Mouse (Mus musculus) midbrain, embryonic 13.5 days (tissue): ENCODE data around the gene Ctsw. TPM values are rescaled to one million over a fixed set of nuclear protein-coding genes. Genes with fewer than 3 reads are reported as not detected.

Source experiments
- polyA plus RNA-seq: library from polyadenylated mRNA; unstranded; fragments of >200 nt; fragmentation: Nextera tagmentation; extraction: Ambion mirVana; gene quantifications from 2 replicates; pipeline ENCODE4 v1.2.1, GENCODE M21; 2015

The Ctsw gene
- polyA plus RNA-seq, 1 experiment from 2014 or later, result 5.7 TPM

Other genes starting within 250 kb of the Ctsw start
- gene Pacs1, start 195.4 kb downstream of the Ctsw start, polyA plus RNA-seq, result 31.5 and 32.0 TPM in 2 replicates
- 399 and 419 TPM in 2 replicates for gene Sf3b2, start 173.1 kb downstream of the Ctsw start, polyA plus RNA-seq
- gene Gal3st3, start 170.2 kb downstream of the Ctsw start, polyA plus RNA-seq, result 29.3 and 33.6 TPM in 2 replicates
- not detected in 2 replicates for gene Catsper1, start 132.8 kb downstream of the Ctsw start, polyA plus RNA-seq
- gene Cst6, start 118.9 kb downstream of the Ctsw start, polyA plus RNA-seq, result 4.5 and 5.8 TPM in 2 replicates
- gene Eif1ad, start 101.8 kb downstream of the Ctsw start, polyA plus RNA-seq, result 63.7 and 64.0 TPM in 2 replicates
- gene Banf1, start 101.3 kb downstream of the Ctsw start, polyA plus RNA-seq, result 366 and 375 TPM in 2 replicates
- gene Sart1, start 79.8 kb downstream of the Ctsw start, polyA plus RNA-seq, result 74.3 and 78.8 TPM in 2 replicates
- 0.32 and 0.55 TPM in 2 replicates for gene Tsga10ip, start 66.0 kb downstream of the Ctsw start, polyA plus RNA-seq
- 303 and 313 TPM in 2 replicates for gene Drap1, start 43.5 kb downstream of the Ctsw start, polyA plus RNA-seq
- gene AI837181, start 43.4 kb downstream of the Ctsw start, polyA plus RNA-seq, result 51.6 and 60.3 TPM in 2 replicates
- gene Fosl1, start 21.0 kb downstream of the Ctsw start, polyA plus RNA-seq, result not detected in 2 replicates
- 6.9 and 9.7 TPM in 2 replicates for gene Ccdc85b, start 10.6 kb downstream of the Ctsw start, polyA plus RNA-seq
- gene Fibp, start 7.9 kb downstream of the Ctsw start, polyA plus RNA-seq, result 183 and 192 TPM in 2 replicates
- 31.8 and 33.4 TPM in 2 replicates for gene Efemp2, start 5.4 kb upstream of the Ctsw start, polyA plus RNA-seq
- gene Mus81, start 19.9 kb upstream of the Ctsw start, polyA plus RNA-seq, result 52.1 and 53.2 TPM in 2 replicates
- 3,599 and 3,660 TPM in 2 replicates for gene Cfl1, start 21.9 kb upstream of the Ctsw start, polyA plus RNA-seq
- gene 1700020D05Rik, start 35.3 kb upstream of the Ctsw start, polyA plus RNA-seq, result 0.26 and 0.27 TPM in 2 replicates
- 70.4 and 73.6 TPM in 2 replicates for gene Snx32, start 42.0 kb upstream of the Ctsw start, polyA plus RNA-seq
- gene Ovol1, start 92.1 kb upstream of the Ctsw start, polyA plus RNA-seq, result 0.14 TPM in 1 of 2 replicates, not detected in the other
- gene Ap5b1, start 99.5 kb upstream of the Ctsw start, polyA plus RNA-seq, result 2.0 and 2.3 TPM in 2 replicates
- gene Rnaseh2c, start 133.4 kb upstream of the Ctsw start, polyA plus RNA-seq, result 91.3 and 98.9 TPM in 2 replicates
- gene Kat5, start 141.7 kb upstream of the Ctsw start, polyA plus RNA-seq, result 82.3 and 89.3 TPM in 2 replicates
- gene Rela, start 169.0 kb upstream of the Ctsw start, polyA plus RNA-seq, result 30.9 and 35.4 TPM in 2 replicates
- 10.8 and 14.1 TPM in 2 replicates for gene Sipa1, start 195.2 kb upstream of the Ctsw start, polyA plus RNA-seq
- 11.4 and 15.1 TPM in 2 replicates for gene Map3k11, start 220.2 kb upstream of the Ctsw start, polyA plus RNA-seq
- 25.6 and 29.1 TPM in 2 replicates for gene Pcnx3, start 220.4 kb upstream of the Ctsw start, polyA plus RNA-seq
- gene Kcnk7, start 235.9 kb upstream of the Ctsw start, polyA plus RNA-seq, result 0.15 TPM in 1 of 2 replicates, not detected in the other